Mouse (Mus musculus) embryo, embryonic 9.5 days (tissue): ENCODE measurements around the gene Gm13272.
"Not testable (repeated sequence)": the region's sequence is repeated elsewhere in the genome, so short reads cannot be mapped to it uniquely, and the experiment has no call there.

Experiments used
- DNase-seq: peaks from one replicate; pipeline ENCODE4 v3.0.0-alpha.2; 2017; ENCODE audit errors: extremely low spot score

Gm13272 gene

DNA sequence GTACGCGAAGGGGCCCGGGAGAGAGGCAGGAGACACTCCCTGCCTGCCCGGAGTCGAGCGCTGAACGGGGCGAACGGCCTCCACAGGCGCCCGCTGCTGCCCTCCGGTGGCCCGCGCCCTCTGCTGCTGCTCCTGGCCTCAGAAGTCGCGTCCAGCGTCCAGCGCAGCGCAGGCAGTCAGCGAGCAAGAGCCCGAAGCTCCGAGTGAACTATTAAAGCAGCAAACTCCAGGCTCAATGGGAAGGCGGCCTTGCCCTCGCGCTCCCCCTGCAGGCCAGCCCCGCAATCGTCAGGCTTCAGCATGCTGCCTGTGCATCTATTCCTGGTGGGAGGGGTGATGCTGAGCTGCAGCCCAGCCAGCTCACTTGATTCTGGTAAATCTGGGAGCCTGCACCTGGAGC is 5.8 kb downstream of the Gm13272 start, which contains the start of gene Gm13276:
Gene Gm13276, plus strand, starts transcription at position 301 of the 400 bp plus-strand sequence.
- not testable (repeated sequence) for DNase-seq

DNA sequence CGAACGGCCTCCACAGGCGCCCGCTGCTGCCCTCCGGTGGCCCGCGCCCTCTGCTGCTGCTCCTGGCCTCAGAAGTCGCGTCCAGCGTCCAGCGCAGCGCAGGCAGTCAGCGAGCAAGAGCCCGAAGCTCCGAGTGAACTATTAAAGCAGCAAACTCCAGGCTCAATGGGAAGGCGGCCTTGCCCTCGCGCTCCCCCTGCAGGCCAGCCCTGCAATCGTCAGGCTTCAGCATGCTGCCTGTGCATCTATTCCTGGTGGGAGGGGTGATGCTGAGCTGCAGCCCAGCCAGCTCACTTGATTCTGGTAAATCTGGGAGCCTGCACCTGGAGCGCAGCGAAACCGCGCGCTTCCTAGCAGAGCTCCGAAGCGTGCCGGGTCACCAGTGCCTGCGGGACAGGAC is 8.8 kb downstream of the Gm13272 start, which contains the start of gene Gm13277:
Gene Gm13277, plus strand, starts transcription at position 231 of the 400 bp plus-strand sequence.
- DNase-seq = not testable (repeated sequence)

DNA sequence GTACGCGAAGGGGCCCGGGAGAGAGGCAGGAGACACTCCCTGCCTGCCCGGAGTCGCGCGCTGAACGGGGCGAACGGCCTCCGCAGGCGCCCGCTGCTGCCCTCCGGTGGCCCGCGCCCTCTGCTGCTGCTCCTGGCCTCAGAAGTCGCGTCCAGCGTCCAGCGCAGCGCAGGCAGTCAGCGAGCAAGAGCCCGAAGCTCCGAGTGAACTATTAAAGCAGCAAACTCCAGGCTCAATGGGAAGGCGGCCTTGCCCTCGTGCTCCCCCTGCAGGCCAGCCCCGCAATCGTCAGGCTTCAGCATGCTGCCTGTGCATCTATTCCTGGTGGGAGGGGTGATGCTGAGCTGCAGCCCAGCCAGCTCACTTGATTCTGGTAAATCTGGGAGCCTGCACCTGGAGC is 11.6 kb downstream of the Gm13272 start, which contains the start of gene Gm13278:
Gene Gm13278, plus strand, starts transcription at position 301 of the 400 bp plus-strand sequence.
- not testable (repeated sequence) for DNase-seq

GRCm38 (mm10) chr4:88793936-88794675 is 14.5 kb downstream of the Gm13272 start, which contains the start of gene Gm13275:
Gm13275 (plus strand) TSS chr4:88794487.
- not testable (repeated sequence) for DNase-seq

DNA sequence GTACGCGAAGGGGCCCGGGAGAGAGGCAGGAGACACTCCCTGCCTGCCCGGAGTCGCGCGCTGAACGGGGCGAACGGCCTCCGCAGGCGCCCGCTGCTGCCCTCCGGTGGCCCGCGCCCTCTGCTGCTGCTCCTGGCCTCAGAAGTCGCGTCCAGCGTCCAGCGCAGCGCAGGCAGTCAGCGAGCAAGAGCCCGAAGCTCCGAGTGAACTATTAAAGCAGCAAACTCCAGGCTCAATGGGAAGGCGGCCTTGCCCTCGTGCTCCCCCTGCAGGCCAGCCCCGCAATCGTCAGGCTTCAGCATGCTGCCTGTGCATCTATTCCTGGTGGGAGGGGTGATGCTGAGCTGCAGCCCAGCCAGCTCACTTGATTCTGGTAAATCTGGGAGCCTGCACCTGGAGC is 17.4 kb downstream of the Gm13272 start, which contains the start of gene Gm13279:
Gene Gm13279, plus strand, starts transcription at position 301 of the 400 bp plus-strand sequence.
- DNase-seq = not testable (repeated sequence)

- not testable (repeated sequence) for DNase-seq
Observed at GRCm38 (mm10) chr4:88799365-88799764, 19.7 kb downstream of the Gm13272 start, which contains the start of gene Gm13285. Gm13285 (plus strand) TSS chr4:88799665.

GRCm38 (mm10) chr4:88802954-88803353 is 23.3 kb downstream of the Gm13272 start, which contains the start of gene Gm13287:
Gm13287 (plus strand) TSS chr4:88803254.
- not testable (repeated sequence) for DNase-seq

- DNase-seq = not testable (repeated sequence)
Observed at GRCm38 (mm10) chr4:88805231-88805630, 25.6 kb downstream of the Gm13272 start, which contains the start of gene Gm13288. Gm13288 (plus strand) TSS chr4:88805531.

GRCm38 (mm10) chr4:88805761-88806160 is 26.1 kb downstream of the Gm13272 start:
- DNase-seq = not testable (repeated sequence)

- no peak for DNase-seq
Observed at GRCm38 (mm10) chr4:88815928-88816327, 36.3 kb downstream of the Gm13272 start, which contains the start of gene Ifna7. Ifna7 (plus strand) TSS chr4:88816228.

DNA sequence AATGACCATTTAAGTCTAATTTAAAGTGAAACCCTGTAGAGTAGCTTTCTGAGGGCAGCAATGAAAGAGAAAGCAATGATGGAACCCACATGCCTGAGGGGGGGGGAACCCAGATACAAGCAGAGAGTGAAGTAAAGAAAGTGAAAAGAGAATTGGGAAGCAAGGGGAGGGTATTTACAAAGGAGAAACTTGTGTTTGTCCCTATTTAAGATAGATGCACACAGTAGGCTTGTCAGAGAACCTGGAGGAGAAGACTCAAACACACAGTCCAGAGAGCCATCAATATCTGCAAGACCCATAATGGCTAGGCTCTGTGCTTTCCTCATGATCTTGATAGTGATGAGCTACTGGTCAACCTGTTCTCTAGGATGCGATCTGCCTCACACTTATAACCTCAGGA is 40.0 kb downstream of the Gm13272 start, which contains the start of gene Ifna11:
Gene Ifna11, plus strand, starts transcription at position 301 of the 400 bp plus-strand sequence.
- DNase-seq = no peak

GRCm38 (mm10) chr4:88822995-88823394 is 43.3 kb downstream of the Gm13272 start:
- DNase-seq = no peak

DNA sequence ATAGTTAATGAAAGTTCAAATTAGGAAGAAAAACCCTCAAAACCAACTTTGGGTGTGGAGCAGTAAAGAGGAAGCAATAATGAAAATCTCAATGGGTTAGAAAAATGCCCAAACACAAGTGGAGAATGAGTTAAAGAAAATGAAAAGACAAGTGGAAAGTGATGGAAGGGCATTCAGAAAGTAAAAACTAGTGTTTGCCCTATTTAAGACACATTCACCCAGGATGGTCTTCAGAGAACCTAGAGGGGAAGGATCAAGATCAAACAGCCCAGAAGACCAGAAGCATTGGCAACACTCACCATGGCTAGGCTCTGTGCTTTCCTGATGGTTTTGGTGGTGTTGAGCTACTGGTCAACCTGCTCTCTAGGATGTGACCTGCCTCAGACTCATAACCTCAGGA is 47.5 kb downstream of the Gm13272 start, which contains the start of gene Ifna6:
Gene Ifna6, plus strand, starts transcription at position 301 of the 400 bp plus-strand sequence.
- not testable (repeated sequence) for DNase-seq
